Comparison of ENCODE assay signal across 8 mouse cellular contexts in genomic region chr11:8859868-8860267, GRCm38 (mm10).
DNase-seq lines count a peak whose midpoint lies in the region; ATAC-seq lines count a peak whose summit lies in the region.

No protein-coding gene starts in this region.

- intact Hi-C loops in gastrocnemius, postnatal 36 days (cut with DNase I) = loop anchor here (2.0 to 5.0 kb wide), 2 partner anchors 325 to 438 kb away; no protein-coding TSS in a partner anchor

- peak; percentile 24 for DNase-seq in CD4-positive, CD25-positive, alpha-beta regulatory T cell, adult 2 months (ENCODE audit: low read depth, low spot score)
- DNase-seq in B cell, adult 2 months = peak; percentile 75 to 79
- DNase-seq in c-Kit-positive CD71-negative TER-119-negative erythroid progenitor cells, embryonic 14.5 days (ENCODE audit: low read depth) = peak; percentile 54
- peak; percentile 35 to 73 for DNase-seq in gastrocnemius, postnatal 36 days
- peak; percentile 60 to 87 for DNase-seq in layer of hippocampus, postnatal 25 days (ENCODE audit: extremely low spot score in 1 of 2, low spot score in 1 of 2)
- peak; percentile 68 to 80 for DNase-seq in lung, postnatal 4 days
- DNase-seq in spleen, postnatal 36 days (ENCODE audit: low spot score in 2 of 2) = peak; percentile 42 to 51

- no peak for ATAC-seq in CD4-positive, CD25-positive, alpha-beta regulatory T cell, adult 4 months

Comparison
In these comparisons a context has a peak if more than half of its experiments do, and no peak if none do; other contexts are left out.
1. DNase-seq: peak in every context shown above with its lines; median percentile 77 in B cell, adult 2 months; 74 in lung, postnatal 4 days; 74 in layer of hippocampus, postnatal 25 days; 54 in c-Kit-positive CD71-negative TER-119-negative erythroid progenitor cells, embryonic 14.5 days; 54 in gastrocnemius, postnatal 36 days; 46 in spleen, postnatal 36 days; 24 in CD4-positive, CD25-positive, alpha-beta regulatory T cell, adult 2 months.